Mouse (Mus musculus) adrenal gland, postnatal 36 days (tissue): ENCODE data around the gene Polr1c. TPM values are rescaled to one million over a fixed set of nuclear protein-coding genes. Genes with fewer than 3 reads are reported as not detected.

Experiments
- DNase-seq, 2 experiments: peaks; one replicate each; pipeline ENCODE4 v3.0.0; 2021; ENCODE audit warnings: mixed read lengths in 1 of 2
- total RNA-seq, 2 experiments: library from RNA; stranded (reverse); gene quantifications; 2 replicates each; pipeline ENCODE4 v1.2.3; 2021

Gene Polr1c
- total RNA-seq, 2 experiments from 2014 or later = 97.8 to 119 TPM

- peak; percentile 79 to 88 for DNase-seq
These were observed 18.2 kb upstream of the Polr1c start for GRCm38 (mm10) chr17:46265918-46266618.

DNA sequence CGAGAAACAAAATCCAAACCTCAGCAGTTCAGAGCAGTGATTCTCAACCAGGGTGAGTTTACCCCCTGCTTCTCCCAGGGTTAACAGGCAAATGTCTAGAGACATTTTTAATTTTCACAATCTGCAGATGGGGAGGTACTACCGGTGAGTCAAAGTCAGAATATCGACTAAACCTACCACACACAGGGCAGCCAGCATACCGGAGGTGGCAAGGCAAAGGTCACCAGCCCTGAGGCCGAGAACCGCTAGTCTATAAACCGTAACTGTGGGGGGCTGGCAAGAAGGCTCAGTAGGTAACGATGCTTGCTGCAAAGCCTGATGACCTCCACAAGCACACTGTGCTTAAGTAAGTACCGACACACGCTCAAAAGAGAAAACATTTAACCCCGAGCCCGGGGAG lies 17.6 kb upstream of the Polr1c start:
- DNase-seq = no peak

DNA sequence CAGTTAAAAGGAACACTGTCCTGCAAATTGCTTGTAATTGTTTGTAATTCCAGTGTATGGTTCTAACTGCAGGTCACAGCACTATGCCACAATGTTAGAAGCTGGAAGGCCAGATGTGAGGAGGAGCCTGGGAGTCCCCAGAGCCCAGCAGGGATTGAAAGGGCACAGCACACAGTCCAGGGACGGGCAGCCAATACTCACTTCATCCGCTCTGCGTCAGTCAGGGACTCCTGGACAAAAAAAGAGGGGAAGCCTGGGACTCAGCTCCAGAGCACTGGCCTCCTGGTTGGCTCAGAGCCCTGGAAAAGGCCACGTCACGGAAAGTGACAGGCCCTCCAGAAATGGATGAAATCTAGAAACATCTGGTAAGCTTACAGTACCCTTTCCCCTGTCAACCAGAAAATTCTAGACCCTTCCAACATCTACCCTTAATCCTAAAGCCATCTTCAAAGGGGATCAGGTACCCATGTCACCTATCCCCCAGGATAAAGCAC lies 14.4 kb upstream of the Polr1c start:
- DNase-seq = no peak

- DNase-seq = no peak
These were observed 11.8 kb upstream of the Polr1c start for GRCm38 (mm10) chr17:46259675-46260074.

DNA sequence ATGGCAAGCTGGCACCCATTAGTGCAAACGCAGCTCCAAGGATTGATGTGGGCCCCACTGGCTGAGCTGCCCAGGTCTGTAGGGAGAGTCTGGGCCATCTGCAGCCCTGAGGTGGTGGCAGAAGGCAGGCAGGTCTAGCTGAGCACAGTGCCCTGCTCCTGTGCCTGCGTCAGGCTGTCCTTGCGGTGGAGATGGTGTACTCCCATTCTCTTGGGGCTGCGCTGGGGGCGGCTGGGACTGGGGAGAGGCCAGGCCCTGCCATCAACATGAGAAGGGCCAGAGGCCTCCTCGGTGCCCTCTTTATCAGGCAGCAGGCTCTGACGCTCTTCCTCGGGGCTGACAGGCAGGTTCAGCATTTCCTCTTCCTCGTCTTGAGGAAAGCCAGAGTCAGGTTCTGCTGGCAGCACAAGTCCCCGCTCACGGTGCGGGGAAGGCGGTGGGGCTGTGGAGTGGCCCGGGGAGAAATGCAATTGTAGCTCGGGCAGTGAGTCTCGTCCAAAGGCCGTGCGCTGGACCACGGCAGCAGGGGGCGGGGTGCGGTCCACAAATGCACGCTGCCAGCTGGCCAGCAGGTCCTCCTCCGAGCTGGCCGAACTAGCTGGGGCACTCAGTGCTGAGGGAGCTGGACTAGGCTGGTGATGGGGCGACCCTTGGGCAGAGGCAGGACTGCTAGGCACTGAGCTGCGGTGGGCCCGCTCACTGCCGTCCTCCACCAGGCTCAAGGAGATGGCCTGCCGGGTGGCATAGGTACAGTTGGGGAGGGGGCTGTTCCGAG lies 10.6 kb upstream of the Polr1c start:
- no peak for DNase-seq

GRCm38 (mm10) chr17:46255147-46255546 lies 7.3 kb upstream of the Polr1c start:
- DNase-seq = no peak

DNA sequence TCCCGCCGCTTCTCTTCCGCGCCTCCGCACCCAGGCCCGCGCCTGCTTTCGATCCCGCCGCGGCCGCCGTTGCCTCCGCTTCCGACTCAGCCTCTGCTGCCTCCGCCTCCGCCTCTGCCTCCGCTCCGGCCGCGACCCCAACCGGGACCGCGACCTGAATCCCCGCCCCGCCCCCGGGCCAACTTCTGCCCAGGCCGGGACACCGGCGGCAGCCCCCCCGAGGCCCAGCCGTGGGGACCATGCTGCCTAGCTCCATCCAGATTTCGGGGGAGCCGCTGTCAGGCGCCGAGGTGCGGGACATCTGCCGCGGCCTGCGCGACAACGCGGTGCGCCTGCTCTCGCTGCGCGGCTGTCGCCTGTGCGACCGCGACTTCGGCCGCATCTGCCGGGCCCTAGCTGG lies 6.3 kb upstream of the Polr1c start:
- DNase-seq = peak in 1 of 2 experiments; percentile 66

- peak; percentile 96 to 98 for DNase-seq
These were observed 5.7 kb upstream of the Polr1c start, which contains the start of gene Lrrc73 for GRCm38 (mm10) chr17:46253452-46254084. Gene Lrrc73 (plus strand): TSS chr17:46253531.

DNA sequence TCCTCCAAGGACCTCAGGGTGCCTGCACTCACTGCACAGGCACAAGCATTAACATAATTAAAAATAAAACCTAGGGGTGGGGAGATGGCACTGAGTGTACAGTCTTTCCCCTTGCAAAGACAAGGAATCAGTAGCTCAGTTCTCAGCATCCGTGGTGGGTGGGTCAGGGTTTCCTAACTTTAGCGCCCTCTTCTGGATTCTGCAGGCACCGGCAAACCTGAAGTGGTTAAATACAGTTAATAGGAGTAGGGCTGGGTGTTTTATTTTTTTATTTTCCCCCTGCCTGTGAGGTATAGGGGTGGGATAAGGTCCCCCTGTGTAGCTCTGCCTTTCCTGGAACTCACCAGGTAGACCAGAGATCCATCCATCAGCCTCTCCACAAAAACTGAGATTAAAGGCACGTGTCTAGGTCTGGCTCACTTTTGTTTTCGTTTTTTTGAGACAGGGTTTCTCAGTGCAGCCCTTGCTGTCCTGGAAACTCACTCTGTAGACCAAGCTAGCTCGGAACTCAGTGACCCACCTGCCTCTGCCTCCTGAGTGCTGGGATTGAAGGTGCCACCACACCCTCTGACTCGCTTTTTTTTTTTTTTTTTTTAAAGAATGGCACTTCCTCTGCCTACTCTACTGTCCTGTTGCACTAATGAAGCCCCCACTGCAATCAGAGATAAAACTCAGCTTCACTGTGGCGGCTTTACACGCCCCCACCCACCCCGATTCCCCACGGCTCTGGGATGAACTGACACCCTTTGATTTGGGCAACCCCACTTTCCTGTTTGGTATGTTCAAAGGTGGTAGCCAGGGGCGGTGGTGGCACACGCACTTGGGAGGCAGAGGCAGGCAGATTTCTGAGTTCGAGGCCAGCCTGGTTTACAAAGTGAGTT lies 5.0 kb upstream of the Polr1c start:
- peak; percentile 60 to 72 for DNase-seq

- no peak for DNase-seq
These were observed 3.3 kb upstream of the Polr1c start for GRCm38 (mm10) chr17:46251174-46251573.

- no peak for DNase-seq
These were observed 302 bp upstream of the Polr1c start for GRCm38 (mm10) chr17:46248189-46248522.

GRCm38 (mm10) chr17:46244579-46244978 lies 3.3 kb downstream of the Polr1c start:
- peak; percentile 89 to 90 for DNase-seq

- peak; percentile 35 to 56 for DNase-seq
These were observed 4.2 kb downstream of the Polr1c start for GRCm38 (mm10) chr17:46243624-46244023.

DNA sequence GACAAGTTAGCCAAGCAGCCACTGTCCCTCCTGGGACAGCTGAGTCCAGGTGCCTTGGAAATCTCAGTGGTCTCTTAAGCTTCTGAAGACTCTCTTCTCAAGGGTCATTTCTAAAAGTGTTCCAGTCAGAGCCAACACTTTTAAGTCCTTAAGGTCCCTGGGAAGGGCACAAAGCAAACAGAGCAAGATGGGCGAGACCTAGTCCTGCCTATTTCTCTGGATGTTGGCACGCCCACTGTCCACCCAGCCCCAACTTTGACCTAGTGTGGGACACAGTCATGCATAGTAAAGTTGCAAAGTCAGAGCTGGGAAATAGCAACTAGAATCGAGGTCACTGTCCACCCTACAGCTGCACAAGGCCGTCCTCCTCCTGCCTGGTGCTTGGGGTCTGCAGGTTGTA lies 4.9 kb downstream of the Polr1c start:
- DNase-seq = peak; percentile 40 to 50

- DNase-seq = no peak
These were observed 5.6 kb downstream of the Polr1c start for GRCm38 (mm10) chr17:46242274-46242673.

DNA sequence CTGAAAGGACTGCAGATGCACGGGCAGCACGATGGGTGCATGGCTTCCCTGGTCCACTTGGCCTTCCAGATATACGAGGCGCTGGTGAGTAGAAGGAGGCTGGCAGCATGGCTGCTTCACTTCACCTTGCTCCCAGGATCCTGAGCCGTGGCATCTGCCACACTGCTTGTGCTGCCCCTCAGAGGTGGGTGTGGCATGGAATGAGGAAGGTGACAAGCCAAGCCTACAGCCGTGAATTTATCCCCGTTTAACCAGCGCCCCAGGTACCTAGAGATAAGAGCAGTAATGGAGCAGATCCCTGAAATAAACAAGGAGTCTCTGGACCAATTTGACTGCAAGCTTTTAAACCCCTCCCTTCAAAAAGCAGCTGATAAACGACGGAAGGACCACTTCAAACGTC lies 6.4 kb downstream of the Polr1c start:
- no peak for DNase-seq

DNA sequence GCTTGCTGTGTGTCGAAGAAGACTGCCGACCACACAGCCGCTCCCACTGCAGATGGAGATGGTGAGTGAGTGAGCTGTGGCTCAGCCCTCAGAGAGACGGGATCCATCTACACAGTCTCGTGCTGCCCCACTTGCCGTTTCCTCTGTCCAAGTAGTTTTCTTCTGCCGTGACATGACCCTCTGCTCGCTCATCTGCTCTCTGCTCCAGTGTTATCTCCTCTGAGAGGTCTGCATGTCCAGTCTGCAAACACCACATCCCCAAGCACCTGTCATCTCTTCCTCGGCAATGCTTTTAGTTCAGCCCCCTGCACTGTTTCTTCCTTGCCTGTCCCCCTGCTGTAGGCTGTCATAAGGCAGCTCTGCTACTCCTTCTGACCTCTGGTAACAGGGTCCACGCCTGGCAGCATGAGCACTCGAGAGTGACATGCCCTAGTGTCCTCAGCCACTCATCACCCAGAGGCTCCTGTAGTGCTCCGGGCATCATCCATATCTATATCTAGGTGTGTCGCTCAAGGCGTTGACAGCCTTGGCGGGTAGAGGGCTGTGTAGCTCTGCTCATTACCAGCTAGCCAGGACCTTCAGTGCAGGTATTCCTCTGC lies 8.2 kb downstream of the Polr1c start:
- DNase-seq = no peak

DNA sequence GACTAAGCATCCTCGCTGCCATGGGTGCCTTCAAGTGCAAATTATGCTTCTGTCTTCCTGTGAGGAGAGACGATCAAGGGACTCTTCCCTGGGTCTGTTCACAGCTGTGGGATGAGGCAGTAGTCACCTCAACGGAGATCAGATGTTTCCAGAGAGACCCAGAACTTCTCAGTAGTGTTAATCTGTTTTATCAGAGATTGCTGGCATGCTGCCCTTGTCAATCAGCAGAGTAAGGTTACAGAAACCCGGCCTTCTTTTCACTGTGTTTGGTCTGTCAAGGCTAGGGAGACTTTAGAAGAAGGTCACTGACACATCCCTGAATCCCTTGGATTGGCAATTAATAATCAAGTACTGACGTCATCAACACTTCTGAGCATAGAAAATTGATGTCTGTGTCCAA lies 10.4 kb downstream of the Polr1c start:
- peak; percentile 60 to 62 for DNase-seq

- DNase-seq = no peak
These were observed 10.8 kb downstream of the Polr1c start for GRCm38 (mm10) chr17:46237079-46237478.

DNA sequence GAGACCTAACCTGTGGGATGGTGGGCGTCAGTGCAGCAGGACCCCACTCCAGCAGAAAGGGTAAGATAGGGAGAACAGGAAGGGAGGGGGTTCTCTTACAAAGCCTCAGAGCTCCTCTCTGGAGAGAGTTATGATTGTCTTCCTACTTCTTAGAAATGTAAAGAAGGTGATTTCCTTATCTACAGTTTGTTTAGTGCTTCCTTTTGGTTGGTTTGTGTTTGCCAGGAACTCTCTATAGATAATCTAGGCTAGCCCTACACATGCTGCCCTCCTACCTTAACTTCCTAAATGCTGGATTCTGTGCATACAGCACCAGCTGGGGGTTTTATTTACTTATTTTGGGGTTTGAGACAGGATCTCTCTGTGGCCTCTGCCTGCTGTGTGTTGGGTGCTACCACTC lies 11.8 kb downstream of the Polr1c start:
- DNase-seq = no peak

GRCm38 (mm10) chr17:46227576-46227975 lies 20.3 kb downstream of the Polr1c start:
- DNase-seq = peak; percentile 68 to 71

- DNase-seq = peak; percentile 49 to 62
These were observed 26.3 kb downstream of the Polr1c start for GRCm38 (mm10) chr17:46221601-46222000.
